Mouse (Mus musculus): ENCODE measurements at regions not wholly inside any gene's neighbourhood (a gene's known extent, or its start where the extent isn't known, plus 50 kb on each side); places are given as distances from the start of the nearest gene placed in this dataset.

DNA sequence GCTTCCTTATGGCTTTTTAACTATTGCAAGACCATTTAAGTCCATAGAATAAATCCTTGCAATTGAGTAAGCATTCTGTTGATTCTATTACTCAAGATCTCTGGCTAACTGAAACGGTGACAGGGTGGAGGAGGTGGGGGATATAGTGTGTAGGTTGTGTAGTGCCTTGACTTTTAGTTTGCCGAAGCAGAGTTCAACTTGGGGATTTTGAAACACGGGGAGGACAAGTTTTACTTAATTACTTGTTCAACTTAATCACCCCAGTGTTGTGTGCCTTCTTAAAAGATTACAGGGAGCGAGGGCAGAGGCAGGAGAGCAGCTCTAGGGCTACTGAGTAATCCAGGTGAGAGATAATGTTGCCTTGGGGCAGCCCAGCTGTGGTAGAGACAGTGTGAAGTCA lies 171.7 kb upstream of the Fam241a start:
- TF ChIP-seq CTCF (IDR thresholded peaks at IDR 0.05; ENCODE audit: low read depth) (no peak), EP300 (IDR thresholded peaks at IDR 0.05; ENCODE audit: low read depth) (no peak)
